Mouse (Mus musculus) heart, embryonic 13.5 days (tissue): ENCODE measurements at regions not wholly inside any gene's neighbourhood (a gene's known extent, or its start where the extent isn't known, plus 50 kb on each side); places are given as distances from the start of the nearest gene placed in this dataset.
"Not testable (repeated sequence)": the region's sequence is repeated elsewhere in the genome, so short reads cannot be mapped to it uniquely, and the experiment has no call there.

Experiments
- ATAC-seq: fragments of 200-750 bp; cut with Nextera tagmentation; 2 replicates; pipeline ENCODE4 v1.8.0; 2017; ENCODE audit warnings: moderate TSS enrichment; ENCODE audit not compliant: insufficient number of reproducible peaks, low FRiP score, low TSS enrichment; ENCODE audit errors: extremely low read depth
- H3K27ac ChIP-seq: fragments of 300-500 bp; sonication (generic); replicated peaks from 2 replicates; pipeline ENCODE4 v1.5.1; 2015; ENCODE audit warnings: moderate library complexity, mild to moderate bottlenecking, inconsistent platforms
- H3K27me3 ChIP-seq: fragments of 300-500 bp; sonication (generic); replicated peaks from 2 replicates; pipeline ENCODE4 v1.6.1; 2015; ENCODE audit warnings: mild to moderate bottlenecking, inconsistent platforms
- H3K36me3 ChIP-seq: fragments of 300-500 bp; sonication (generic); 2 replicates; pipeline ENCODE4 v1.6.1; 2015; ENCODE audit warnings: mild to moderate bottlenecking, inconsistent platforms
- H3K4me1 ChIP-seq: fragments of 300-500 bp; sonication (generic); 2 replicates; pipeline ENCODE4 v1.6.1; 2015; ENCODE audit warnings: inconsistent platforms
- H3K4me2 ChIP-seq: fragments of 300-500 bp; sonication (generic); 2 replicates; pipeline ENCODE4 v1.6.1; 2015; ENCODE audit warnings: inconsistent platforms, mild to moderate bottlenecking, moderate library complexity
- H3K4me3 ChIP-seq: fragments of 300-500 bp; sonication (generic); 2 replicates; pipeline ENCODE4 v1.5.1; 2015; ENCODE audit warnings: moderate library complexity, mild to moderate bottlenecking, inconsistent platforms
- H3K9ac ChIP-seq: fragments of 300-500 bp; sonication (generic); 2 replicates; pipeline ENCODE4 v1.6.1; 2015; ENCODE audit warnings: inconsistent platforms, mild to moderate bottlenecking, moderate library complexity
- H3K9me3 ChIP-seq: fragments of 300-500 bp; sonication (generic); 2 replicates; pipeline ENCODE4 v1.6.1; 2016; ENCODE audit warnings: inconsistent platforms
- WGBS: fragments of 180-500 bp; shearing (Covaris S2); methylation state at CpG from one replicate; pipeline ENCODE4 v1.1.7; 2015; ENCODE audit warnings: mixed read lengths; 5-methylcytosine and 5-hydroxymethylcytosine counted together

GRCm38 (mm10) chr17:94866630-94867029 lies 116.8 kb upstream of the Mettl4 start:
- Histone ChIP-seq H3K27me3 (no peaks in the 10 kb centered on the region), H3K27ac (no peak overlapping the region), H3K4me3 (no peak overlapping the region), H3K4me1 (0 out of 2 replicates have a peak, but pooled peaks cover 3% of the 10 kb centered on the region), H3K9me3 (no peaks in the 10 kb centered on the region), H3K9ac (no peak overlapping the region), H3K4me2 (no peak overlapping the region), H3K36me3 (no peaks in the 10 kb centered on the region)
- ATAC-seq, result no peak
- 87% methylated on average over 1 of the region's 1 CpGs for WGBS

DNA sequence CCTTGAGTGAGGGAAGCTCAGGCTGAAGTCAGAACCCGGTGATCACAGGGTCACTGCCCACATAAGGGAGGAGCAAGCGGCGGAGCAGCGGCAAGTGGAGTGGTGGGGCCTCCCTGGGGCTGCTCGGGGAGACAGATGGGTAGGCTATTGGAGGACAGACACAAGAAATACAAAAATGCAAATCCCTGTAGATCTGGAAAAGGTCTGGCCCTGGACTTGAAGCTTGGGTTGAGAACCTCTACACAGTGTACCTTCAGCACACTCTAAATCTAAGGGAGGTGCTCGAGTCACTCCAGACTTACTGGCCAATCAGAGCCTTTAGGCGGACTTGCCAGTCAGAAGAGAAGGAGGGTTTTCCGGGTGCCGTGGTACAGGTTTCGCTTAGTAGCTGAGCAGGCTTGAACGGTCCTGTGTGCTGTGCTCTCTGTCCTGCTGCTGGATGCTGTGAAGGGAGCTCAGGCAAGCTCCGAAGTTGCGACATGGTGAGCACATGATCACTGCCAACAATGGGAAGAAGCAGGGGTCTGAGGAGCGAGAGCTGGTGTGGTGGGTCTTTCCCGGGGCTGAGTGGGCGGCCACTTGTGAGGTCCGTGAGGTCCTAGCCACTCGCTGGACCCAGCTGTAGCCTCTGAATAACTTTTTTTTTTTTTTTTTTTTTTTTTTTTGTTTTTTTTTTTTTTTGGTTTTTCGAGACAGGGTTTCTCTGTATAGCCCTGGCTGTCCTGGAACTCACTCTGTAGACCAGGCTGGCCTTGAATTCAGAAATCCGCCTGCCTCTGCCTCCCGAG lies 114.9 kb upstream of the Mettl4 start:
- peak overlapping the region; percentile 84 for H3K9ac ChIP-seq
- not testable (repeated sequence) for H3K27me3 ChIP-seq, H3K9me3 ChIP-seq, H3K4me1 ChIP-seq, H3K36me3 ChIP-seq
- 9% methylated on average over 20 of the region's 21 CpGs for WGBS
- peak; percentile 91 for ATAC-seq
- H3K4me2 ChIP-seq, result peak overlapping the region; percentile 65
- H3K4me3 ChIP-seq, result peak overlapping the region; percentile 70
- peak overlapping the region; percentile 48 for H3K27ac ChIP-seq

DNA sequence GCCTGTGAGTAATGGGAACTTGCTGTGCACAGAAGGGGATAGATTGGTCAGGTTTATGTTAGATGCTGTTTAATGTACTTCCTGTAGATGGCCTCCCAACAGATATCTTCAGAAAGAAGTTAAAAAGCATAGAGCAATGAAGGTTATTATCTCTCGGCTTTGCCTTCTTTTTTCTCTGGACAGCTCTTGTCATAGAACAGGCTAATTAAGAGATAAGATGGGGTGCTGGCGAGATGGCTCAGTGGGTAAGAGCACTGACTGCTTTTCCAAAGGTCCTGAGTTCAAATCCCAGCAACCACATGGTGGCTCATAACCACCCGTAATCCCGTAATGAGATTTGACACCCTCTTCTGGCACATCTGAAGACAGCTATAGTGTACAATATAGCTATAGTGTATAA lies 104.9 kb upstream of the Mettl4 start:
- not testable (repeated sequence) for H3K9me3 ChIP-seq, ATAC-seq, H3K27ac ChIP-seq, H3K9ac ChIP-seq, H3K4me3 ChIP-seq, H3K4me1 ChIP-seq, H3K27me3 ChIP-seq, H3K4me2 ChIP-seq, H3K36me3 ChIP-seq
- 78% methylated on average over 4 of the region's 4 CpGs for WGBS

- Histone ChIP-seq H3K4me2 (peak overlapping the region; percentile 87), H3K36me3 (peaks cover 20% of the 10 kb centered on the region), H3K4me1 (peaks cover 11% of the 10 kb centered on the region), H3K9me3 (0 out of 2 replicates have a peak, but pooled peaks cover 6% of the 10 kb centered on the region), H3K4me3 (peak overlapping the region; percentile 81), H3K27ac (peak overlapping the region; percentile 90), H3K27me3 (no peaks in the 10 kb centered on the region), H3K9ac (peak overlapping the region; percentile 83)
- peak; percentile 78 for ATAC-seq
- 2% methylated on average over 20 of the region's 20 CpGs for WGBS
Measured at GRCm38 (mm10) chr17:94834446-94835117, 84.8 kb upstream of the Mettl4 start.

GRCm38 (mm10) chr17:94834067-94834445 lies 84.2 kb upstream of the Mettl4 start:
- H3K27ac ChIP-seq, result peak overlapping the region; percentile 90
- not testable (repeated sequence) for H3K9me3 ChIP-seq, H3K27me3 ChIP-seq
- peak overlapping the region; percentile 83 for H3K9ac ChIP-seq
- peaks cover 25% of the 10 kb centered on the region for H3K36me3 ChIP-seq
- ATAC-seq, result 0 out of 2 replicates have a peak, but pooled peaks have one; percentile 19
- H3K4me3 ChIP-seq, result peak overlapping the region; percentile 81
- WGBS, result 6% methylated on average over 9 of the region's 9 CpGs
- H3K4me1 ChIP-seq, result peaks cover 11% of the 10 kb centered on the region
- peak overlapping the region; percentile 87 for H3K4me2 ChIP-seq

- H3K9ac ChIP-seq, H3K27ac ChIP-seq, H3K4me1 ChIP-seq, H3K4me3 ChIP-seq, H3K4me2 ChIP-seq, H3K27me3 ChIP-seq, ATAC-seq: not testable (repeated sequence)
- 70% methylated on average over 1 of the region's 1 CpGs for WGBS
- Histone ChIP-seq H3K36me3 (peaks cover 53% of the 10 kb centered on the region), H3K9me3 (peaks cover 28% of the 10 kb centered on the region)
Measured at GRCm38 (mm10) chr17:94826415-94826814, 76.6 kb upstream of the Mettl4 start.

DNA sequence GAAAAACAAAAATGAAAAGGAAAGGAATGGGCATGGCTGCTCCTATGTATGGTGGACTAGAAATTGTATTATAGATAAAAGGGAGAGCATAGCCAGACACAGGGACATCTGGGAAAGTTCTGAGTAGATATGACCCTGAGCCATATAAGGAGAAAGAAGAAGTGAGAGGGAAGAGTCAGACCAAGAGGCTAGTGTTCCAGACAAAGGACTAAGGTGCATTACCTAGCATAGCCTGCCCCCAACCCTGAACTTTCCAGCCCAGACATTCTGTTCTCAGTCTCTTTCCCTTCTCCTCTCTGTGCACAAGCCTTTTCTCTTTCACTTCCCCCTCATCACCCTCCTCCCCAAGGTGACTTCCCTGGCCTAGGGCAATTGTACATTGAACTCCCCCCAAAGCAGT lies 58.9 kb upstream of the Mettl4 start:
- peaks cover 23% of the 10 kb centered on the region for H3K36me3 ChIP-seq
- H3K27me3 ChIP-seq, result no peaks in the 10 kb centered on the region
- no peaks in the 10 kb centered on the region for H3K4me1 ChIP-seq
- ATAC-seq, result no peak
- H3K4me3 ChIP-seq, result no peak overlapping the region
- H3K27ac ChIP-seq, result no peak overlapping the region
- peaks cover 14% of the 10 kb centered on the region for H3K9me3 ChIP-seq
- H3K4me2 ChIP-seq, result no peak overlapping the region
- H3K9ac ChIP-seq, result no peak overlapping the region
